Mouse (Mus musculus): ENCODE measurements around the gene 1700022I11Rik.

DNA sequence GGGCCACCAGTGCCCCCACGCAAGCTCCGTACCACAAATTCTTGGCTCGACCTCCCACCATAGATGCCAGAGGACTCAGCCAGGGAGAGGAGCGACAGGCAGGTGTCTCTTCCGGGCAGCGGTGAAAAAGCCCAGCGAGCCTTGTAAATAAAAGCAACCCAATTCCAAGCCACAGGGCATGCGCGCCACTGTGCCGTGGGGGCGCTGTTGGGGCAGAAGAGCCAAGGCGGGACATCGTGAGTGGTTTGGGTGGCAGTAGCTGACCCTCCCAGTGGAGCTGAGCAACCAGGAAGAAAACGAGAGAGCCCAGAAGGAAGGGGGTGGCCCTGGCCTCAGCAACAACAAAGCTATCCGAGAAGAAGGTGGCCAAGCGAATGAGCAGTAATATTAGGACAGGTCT, 51.5 kb downstream of the 1700022I11Rik start:
- TF ChIP-seq CTCF (IDR thresholded peaks at IDR 0.05; ENCODE audit: extremely low read depth, insufficient read length, insufficient replicate concordance, low read depth, low read length) (no peak), POLR2A (IDR thresholded peaks at IDR 0.05; ENCODE audit: low read depth, low read length) (no peak)

All from small intestine, adult 2 months (tissue).